Mouse (Mus musculus): ENCODE measurements around the gene Thap12.

Thap12 gene

GRCm38 (mm10) chr7:98702283-98703240 is at the start of gene Thap12:
TSS of gene Thap12 (plus strand) at chr7:98703103.
- TF ChIP-seq GATA4 (IDR thresholded peaks at IDR 0.05; ENCODE audit: insufficient replicate concordance, low read length) = peak; percentile 13; the same call in 1 of the 2 replicates

GRCm38 (mm10) chr7:98655681-98656530 is 47.0 kb upstream of the Thap12 start:
- TF ChIP-seq GATA4 (IDR thresholded peaks at IDR 0.05; ENCODE audit: insufficient replicate concordance, low read length) = no peak

GRCm38 (mm10) chr7:98656531-98657221 is 46.2 kb upstream of the Thap12 start, which contains the start of gene Emsy:
TSS of gene Emsy (minus strand) at chr7:98656783.
- peak; percentile 6; the same call in 1 of the 2 replicates for TF ChIP-seq GATA4 (IDR thresholded peaks at IDR 0.05; ENCODE audit: insufficient replicate concordance, low read length)

- TF ChIP-seq GATA4 (IDR thresholded peaks at IDR 0.05; ENCODE audit: insufficient replicate concordance, low read length) = no peak
Observed at GRCm38 (mm10) chr7:98665166-98665565, 37.7 kb upstream of the Thap12 start.

- TF ChIP-seq GATA4 (IDR thresholded peaks at IDR 0.05; ENCODE audit: insufficient replicate concordance, low read length) = no peak
Observed at GRCm38 (mm10) chr7:98665726-98666125, 37.2 kb upstream of the Thap12 start.

GRCm38 (mm10) chr7:98667956-98668746 is 34.8 kb upstream of the Thap12 start:
- TF ChIP-seq GATA4 (IDR thresholded peaks at IDR 0.05; ENCODE audit: insufficient replicate concordance, low read length) = no peak

GRCm38 (mm10) chr7:98670831-98671230 is 32.1 kb upstream of the Thap12 start:
- TF ChIP-seq GATA4 (IDR thresholded peaks at IDR 0.05; ENCODE audit: insufficient replicate concordance, low read length) = no peak

GRCm38 (mm10) chr7:98671416-98671815 is 31.5 kb upstream of the Thap12 start:
- no peak for TF ChIP-seq GATA4 (IDR thresholded peaks at IDR 0.05; ENCODE audit: insufficient replicate concordance, low read length)

- no peak for TF ChIP-seq GATA4 (IDR thresholded peaks at IDR 0.05; ENCODE audit: insufficient replicate concordance, low read length)
Observed at GRCm38 (mm10) chr7:98672241-98672955, 30.5 kb upstream of the Thap12 start.

GRCm38 (mm10) chr7:98674344-98674743 is 28.6 kb upstream of the Thap12 start:
- no peak for TF ChIP-seq GATA4 (IDR thresholded peaks at IDR 0.05; ENCODE audit: insufficient replicate concordance, low read length)

GRCm38 (mm10) chr7:98677511-98677910 is 25.4 kb upstream of the Thap12 start:
- TF ChIP-seq GATA4 (IDR thresholded peaks at IDR 0.05; ENCODE audit: insufficient replicate concordance, low read length) = no peak

GRCm38 (mm10) chr7:98678441-98678840 is 24.5 kb upstream of the Thap12 start:
- TF ChIP-seq GATA4 (IDR thresholded peaks at IDR 0.05; ENCODE audit: insufficient replicate concordance, low read length) = no peak

- TF ChIP-seq GATA4 (IDR thresholded peaks at IDR 0.05; ENCODE audit: insufficient replicate concordance, low read length) = no peak
Observed at GRCm38 (mm10) chr7:98680691-98681090, 22.2 kb upstream of the Thap12 start.

GRCm38 (mm10) chr7:98682821-98683220 is 20.1 kb upstream of the Thap12 start:
- no peak for TF ChIP-seq GATA4 (IDR thresholded peaks at IDR 0.05; ENCODE audit: insufficient replicate concordance, low read length)
